Mouse (Mus musculus): Measurements from ENCODE around the gene Mettl26.

GRCm38 (mm10) chr17:25895415-25895814 is 20.5 kb downstream of the Mettl26 start:
- TF ChIP-seq POLR2A (IDR thresholded peaks at IDR 0.05; ENCODE audit: low read depth, low read length) (no peak), CTCF (IDR thresholded peaks at IDR 0.05; ENCODE audit: extremely low read depth, insufficient read depth, insufficient read length, insufficient replicate concordance) (no peak)
